Mouse (Mus musculus): Measurements from ENCODE around the gene Atg2a.

Atg2a gene

GRCm38 (mm10) chr19:6247526-6248300, 6.2 kb downstream of the Atg2a start:
- DNase-seq (ENCODE audit: low spot score), result no peak

- DNase-seq (ENCODE audit: low spot score), result no peak
Observed at GRCm38 (mm10) chr19:6253021-6253420, 11.6 kb downstream of the Atg2a start.

DNA sequence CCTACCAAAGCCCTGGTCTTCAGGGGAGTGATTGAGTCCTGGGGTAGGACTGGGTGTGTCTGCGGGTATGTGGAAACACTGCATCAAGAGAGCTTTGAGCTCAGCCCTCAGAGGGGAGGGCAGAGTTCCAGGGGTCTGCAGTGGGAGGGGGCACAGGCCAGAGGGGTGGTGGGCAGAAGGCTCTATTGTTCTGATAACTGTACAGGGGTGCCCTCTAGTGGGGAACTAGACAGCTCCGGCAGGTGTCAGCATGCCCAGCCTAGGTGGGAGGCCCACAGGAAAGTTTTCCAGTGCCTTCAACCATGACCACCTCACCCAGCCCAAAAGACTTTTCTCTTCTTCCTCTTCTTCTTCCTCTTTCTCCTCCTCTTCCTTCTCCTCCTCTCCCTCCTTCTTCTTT, 19.0 kb downstream of the Atg2a start:
- DNase-seq (ENCODE audit: low spot score), result peak; percentile 37

GRCm38 (mm10) chr19:6260946-6261345, 19.5 kb downstream of the Atg2a start:
- DNase-seq (ENCODE audit: low spot score), result no peak

GRCm38 (mm10) chr19:6261379-6261778, 19.9 kb downstream of the Atg2a start:
- no peak for DNase-seq (ENCODE audit: low spot score)

DNA sequence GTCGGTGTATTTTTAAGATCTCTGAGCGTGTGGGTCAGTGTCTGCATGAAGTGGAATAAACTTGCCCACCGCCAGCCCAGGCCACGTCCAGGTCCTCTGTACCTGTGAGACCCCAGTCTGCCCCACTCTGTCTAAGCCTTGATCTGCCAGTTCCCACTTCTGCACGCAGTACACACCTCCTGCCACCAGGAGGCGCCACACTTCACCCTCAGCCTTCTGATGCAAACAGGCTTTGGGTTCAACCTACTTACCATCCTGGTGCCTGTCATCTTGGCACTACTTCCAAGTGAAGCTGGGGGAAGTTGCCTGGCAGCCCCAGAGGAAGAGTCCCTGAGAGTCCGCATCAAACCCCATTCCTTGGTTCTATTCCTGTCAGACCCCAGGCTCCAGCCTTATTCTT, 20.8 kb downstream of the Atg2a start:
- peak; percentile 68 for DNase-seq (ENCODE audit: low spot score)

- no peak for DNase-seq (ENCODE audit: low spot score)
Observed at GRCm38 (mm10) chr19:6262839-6263433, 21.5 kb downstream of the Atg2a start.

- DNase-seq (ENCODE audit: low spot score), result no peak
Observed at GRCm38 (mm10) chr19:6264200-6264599, 22.7 kb downstream of the Atg2a start.

GRCm38 (mm10) chr19:6264945-6265344, 23.5 kb downstream of the Atg2a start:
- no peak for DNase-seq (ENCODE audit: low spot score)

- DNase-seq (ENCODE audit: low spot score), result no peak
Observed at GRCm38 (mm10) chr19:6265727-6266182, 24.3 kb downstream of the Atg2a start.

- peak; percentile 43 for DNase-seq (ENCODE audit: low spot score)
Observed at GRCm38 (mm10) chr19:6267306-6268169, 26.1 kb downstream of the Atg2a start.

DNA sequence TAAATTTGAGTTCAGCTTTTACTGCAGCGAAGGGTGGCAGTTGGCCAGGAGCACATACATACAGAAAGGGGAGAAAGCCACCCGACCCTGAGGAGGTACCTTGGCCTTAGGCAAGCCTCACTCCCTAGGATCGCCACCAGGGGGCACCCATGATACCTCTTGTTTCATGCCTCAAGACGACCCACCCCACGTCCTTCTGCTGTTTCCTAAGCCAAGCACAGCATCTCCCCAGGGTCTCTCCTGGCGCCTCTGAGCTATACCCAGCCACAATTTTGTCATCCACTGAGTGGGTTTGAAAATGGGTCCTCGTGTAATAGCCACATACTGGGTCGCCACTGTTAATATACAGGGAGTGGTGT, 26.7 kb downstream of the Atg2a start:
- peak; percentile 90 for DNase-seq (ENCODE audit: low spot score)

- DNase-seq (ENCODE audit: low spot score), result peak; percentile 70
Observed at GRCm38 (mm10) chr19:6268670-6269132, 27.2 kb downstream of the Atg2a start.

DNA sequence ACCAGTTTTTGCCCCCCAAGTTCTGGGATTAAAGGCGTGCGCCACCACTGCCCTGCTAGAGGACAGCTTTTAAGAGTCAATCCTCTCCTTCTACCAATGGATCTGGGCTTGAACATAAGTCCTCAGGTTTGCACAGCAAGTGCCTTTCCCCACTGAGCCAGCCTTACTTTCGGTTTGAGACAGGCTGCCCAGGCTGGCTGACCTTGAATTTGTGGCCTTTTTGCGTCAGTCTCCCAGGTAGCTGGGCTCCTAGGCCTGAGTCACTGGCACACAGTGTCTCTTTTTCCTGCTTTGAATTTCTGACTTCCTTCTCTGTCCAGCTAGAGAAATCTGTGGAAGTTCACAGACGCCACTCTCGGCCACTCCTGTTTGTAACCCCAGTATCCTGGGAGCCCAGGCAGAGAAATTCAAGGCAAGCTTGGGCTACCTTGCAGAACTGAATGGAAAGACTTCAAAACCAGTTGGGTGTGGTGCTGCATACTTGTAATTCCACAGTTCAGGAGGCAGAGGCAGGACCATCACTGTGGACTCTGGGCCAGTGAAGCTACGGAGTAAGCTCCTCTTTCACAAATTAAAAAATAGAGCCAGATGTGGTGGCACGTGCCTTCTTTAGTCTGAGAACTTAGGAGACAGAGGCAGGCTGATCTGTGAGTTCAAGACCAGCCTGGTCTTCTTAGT, 28.5 kb downstream of the Atg2a start:
- no peak for DNase-seq (ENCODE audit: low spot score)

- DNase-seq (ENCODE audit: low spot score), result no peak
Observed at GRCm38 (mm10) chr19:6270661-6271060, 29.2 kb downstream of the Atg2a start.

DNA sequence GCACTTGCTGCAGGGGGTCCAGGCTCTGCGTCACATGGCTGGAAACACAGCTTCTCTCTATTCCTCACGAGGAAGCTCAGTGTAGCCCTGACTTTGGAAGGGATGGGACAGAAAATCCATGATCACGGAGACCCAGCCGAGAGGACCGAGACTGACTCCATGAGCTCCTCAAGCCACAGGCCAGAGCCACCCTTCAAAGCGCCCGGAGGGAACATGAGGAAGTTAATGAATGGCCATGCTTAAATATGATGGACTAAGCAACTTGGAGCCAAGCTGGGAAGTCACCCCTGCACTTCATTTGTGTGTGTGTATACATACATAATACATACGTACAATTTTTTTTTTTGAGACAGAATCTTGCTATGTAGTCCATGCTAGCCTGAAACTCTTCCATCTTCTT, 29.7 kb downstream of the Atg2a start:
- DNase-seq (ENCODE audit: low spot score), result no peak

GRCm38 (mm10) chr19:6272053-6272452, 30.6 kb downstream of the Atg2a start:
- DNase-seq (ENCODE audit: low spot score), result no peak

- peak; percentile 38 for DNase-seq (ENCODE audit: low spot score)
Observed at GRCm38 (mm10) chr19:6272738-6273137, 31.3 kb downstream of the Atg2a start.

GRCm38 (mm10) chr19:6273592-6273991, 32.1 kb downstream of the Atg2a start:
- DNase-seq (ENCODE audit: low spot score), result no peak

GRCm38 (mm10) chr19:6273998-6274608, 32.6 kb downstream of the Atg2a start:
- DNase-seq (ENCODE audit: low spot score), result no peak

GRCm38 (mm10) chr19:6275740-6276389, 34.4 kb downstream of the Atg2a start:
- peak; percentile 62 for DNase-seq (ENCODE audit: low spot score)
